Mouse (Mus musculus) liver, embryonic 12.5 days (tissue): ENCODE results near the gene Lrrc25. TPM values are rescaled to one million over a fixed set of nuclear protein-coding genes. Genes with fewer than 3 reads are reported as not detected.

Source experiments
- ATAC-seq: fragments of 200-750 bp; cut with Nextera tagmentation; 2 replicates; pipeline ENCODE4 v1.8.0; 2017; ENCODE audit warnings: moderate number of reproducible peaks, mild to moderate bottlenecking, moderate library complexity
- H3K27ac ChIP-seq: fragments of 300-500 bp; sonication (generic); 2 replicates; pipeline ENCODE4 v1.5.1; 2016; ENCODE audit warnings: mild to moderate bottlenecking
- H3K27me3 ChIP-seq: fragments of 300-500 bp; sonication (generic); replicated peaks from 2 replicates; pipeline ENCODE4 v1.6.1; 2016; ENCODE audit warnings: mild to moderate bottlenecking, moderate library complexity
- H3K36me3 ChIP-seq: fragments of 300-500 bp; sonication (generic); 2 replicates; pipeline ENCODE4 v1.6.1; 2016; ENCODE audit warnings: mild to moderate bottlenecking, moderate library complexity
- H3K4me1 ChIP-seq: fragments of 300-500 bp; sonication (generic); 2 replicates; pipeline ENCODE4 v1.6.1; 2016
- H3K4me2 ChIP-seq: fragments of 300-500 bp; sonication (generic); 2 replicates; pipeline ENCODE4 v1.6.1; 2016; ENCODE audit warnings: mild to moderate bottlenecking, moderate library complexity
- H3K4me3 ChIP-seq: fragments of 300-500 bp; sonication (generic); 2 replicates; pipeline ENCODE4 v1.5.1; 2016; ENCODE audit warnings: mild to moderate bottlenecking, moderate library complexity
- H3K9ac ChIP-seq: fragments of 300-500 bp; sonication (generic); 2 replicates; pipeline ENCODE4 v1.6.1; 2016; ENCODE audit warnings: mild to moderate bottlenecking, moderate library complexity
- H3K9me3 ChIP-seq: fragments of 300-500 bp; sonication (generic); replicated peaks from 2 replicates; pipeline ENCODE4 v1.6.1; 2016; ENCODE audit warnings: mild to moderate bottlenecking, moderate library complexity
- WGBS: fragments of 180-500 bp; shearing (Covaris S2); methylation state at CpG from one replicate; pipeline ENCODE4 v1.1.7; 2016; ENCODE audit not compliant: insufficient replicate concordance; 5-methylcytosine and 5-hydroxymethylcytosine counted together
- polyA plus RNA-seq: library from polyadenylated mRNA; unstranded; fragments of >200 nt; fragmentation: Nextera tagmentation; extraction: Ambion mirVana; gene quantifications from 2 replicates; pipeline ENCODE4 v1.2.1, GENCODE M21; 2016

Lrrc25 gene
- polyA plus RNA-seq, 1 experiment from 2014 or later: 4.6 TPM

DNA sequence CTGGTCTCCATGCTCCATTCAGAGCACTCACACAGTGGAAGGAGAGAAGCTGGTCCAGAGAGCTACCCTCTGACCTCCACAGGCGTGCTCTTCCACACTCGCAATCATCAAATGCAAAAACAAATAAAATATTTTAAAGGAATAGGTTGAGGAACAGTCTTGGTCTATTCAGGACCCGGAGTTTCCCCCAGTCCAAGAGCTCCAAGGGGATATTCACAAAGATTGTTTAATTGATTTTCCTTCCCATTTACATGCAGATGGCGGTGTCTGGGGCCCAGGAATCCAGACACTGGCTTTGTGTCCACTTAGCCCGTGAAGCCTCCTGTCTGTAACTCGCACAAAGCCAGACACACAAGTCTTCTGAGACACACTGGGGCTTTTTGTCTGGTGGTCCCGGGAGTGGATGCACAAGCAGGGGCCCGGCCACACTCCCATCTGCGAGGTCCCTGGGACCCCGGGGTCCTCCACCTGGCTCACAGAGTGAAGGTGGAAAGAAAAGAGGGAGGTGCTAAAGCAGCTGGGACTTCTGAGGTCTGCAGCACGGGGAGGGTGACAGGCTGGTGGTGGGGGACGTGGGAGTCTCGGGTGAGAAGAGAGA is 40.3 kb downstream of the Lrrc25 start:
- H3K27ac ChIP-seq: no peak overlapping the region
- H3K9ac ChIP-seq: no peak overlapping the region
- no peaks in the 10 kb centered on the region for H3K27me3 ChIP-seq
- no peak overlapping the region for H3K4me2 ChIP-seq
- no peak for ATAC-seq
- H3K4me1 ChIP-seq: peaks cover 39% of the 10 kb centered on the region
- 78% methylated on average over 13 of the region's 13 CpGs for WGBS
- no peaks in the 10 kb centered on the region for H3K9me3 ChIP-seq
- H3K36me3 ChIP-seq: peaks cover 40% of the 10 kb centered on the region
- no peak overlapping the region for H3K4me3 ChIP-seq

DNA sequence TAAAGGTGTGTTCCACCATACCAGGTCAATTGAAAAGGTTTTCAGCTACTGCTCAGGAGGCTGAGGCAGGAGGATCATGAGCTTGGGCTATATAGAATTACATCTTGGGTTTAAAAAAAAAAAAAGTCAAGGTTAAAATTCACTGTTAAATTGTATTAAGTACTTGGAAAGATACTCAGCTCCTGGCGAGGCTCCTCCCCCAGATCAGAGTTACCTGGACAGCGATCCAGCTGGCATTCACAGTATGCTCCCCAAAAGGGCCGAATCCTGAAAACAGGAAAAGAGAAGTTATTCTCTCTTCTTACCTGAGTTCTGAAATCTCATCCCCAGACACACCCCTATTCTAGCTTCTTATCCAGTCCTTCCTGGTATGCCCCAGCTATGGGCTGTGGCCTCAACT is 41.3 kb downstream of the Lrrc25 start:
- no peak for ATAC-seq
- Histone ChIP-seq H3K9me3 (no peaks in the 10 kb centered on the region), H3K9ac (no peak overlapping the region), H3K4me2 (no peak overlapping the region), H3K4me3 (no peak overlapping the region), H3K4me1 (peaks cover 44% of the 10 kb centered on the region), H3K36me3 (peaks cover 32% of the 10 kb centered on the region), H3K27ac (no peak overlapping the region), H3K27me3 (no peaks in the 10 kb centered on the region)
- 80% methylated on average over 3 of the region's 3 CpGs for WGBS

DNA sequence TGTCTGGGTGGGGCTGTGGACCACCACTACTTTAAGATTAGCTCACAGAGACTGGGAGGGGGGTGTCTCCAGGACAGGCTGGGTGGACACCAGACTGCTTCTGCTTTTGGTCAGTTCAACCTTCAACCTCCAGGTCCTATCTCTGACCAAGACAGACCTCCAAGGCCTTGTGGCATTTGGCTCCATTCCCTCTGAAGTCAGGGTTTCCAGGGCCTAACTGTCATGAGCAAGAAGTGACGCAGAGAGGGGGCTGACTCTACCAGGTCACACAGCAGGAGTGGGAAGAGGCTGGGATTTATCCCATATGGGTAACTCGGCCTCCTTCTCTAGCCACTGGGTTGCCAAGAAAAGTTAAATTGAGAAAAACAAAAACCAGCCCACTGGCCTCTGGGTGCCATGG is 41.8 kb downstream of the Lrrc25 start:
- H3K4me3 ChIP-seq: no peak overlapping the region
- H3K9ac ChIP-seq: 0 out of 2 replicates have a peak overlapping the region, but pooled peaks have one; percentile 15
- H3K27ac ChIP-seq: peak overlapping the region; percentile 10; the same call in 1 of the 2 replicates
- no peaks in the 10 kb centered on the region for H3K27me3 ChIP-seq
- no peak for ATAC-seq
- WGBS: 82% methylated on average over 2 of the region's 2 CpGs
- peak overlapping the region; percentile 91; the same call in 1 of the 2 replicates for H3K4me2 ChIP-seq
- H3K4me1 ChIP-seq: peaks cover 44% of the 10 kb centered on the region
- H3K36me3 ChIP-seq: peaks cover 28% of the 10 kb centered on the region
- no peaks in the 10 kb centered on the region for H3K9me3 ChIP-seq

DNA sequence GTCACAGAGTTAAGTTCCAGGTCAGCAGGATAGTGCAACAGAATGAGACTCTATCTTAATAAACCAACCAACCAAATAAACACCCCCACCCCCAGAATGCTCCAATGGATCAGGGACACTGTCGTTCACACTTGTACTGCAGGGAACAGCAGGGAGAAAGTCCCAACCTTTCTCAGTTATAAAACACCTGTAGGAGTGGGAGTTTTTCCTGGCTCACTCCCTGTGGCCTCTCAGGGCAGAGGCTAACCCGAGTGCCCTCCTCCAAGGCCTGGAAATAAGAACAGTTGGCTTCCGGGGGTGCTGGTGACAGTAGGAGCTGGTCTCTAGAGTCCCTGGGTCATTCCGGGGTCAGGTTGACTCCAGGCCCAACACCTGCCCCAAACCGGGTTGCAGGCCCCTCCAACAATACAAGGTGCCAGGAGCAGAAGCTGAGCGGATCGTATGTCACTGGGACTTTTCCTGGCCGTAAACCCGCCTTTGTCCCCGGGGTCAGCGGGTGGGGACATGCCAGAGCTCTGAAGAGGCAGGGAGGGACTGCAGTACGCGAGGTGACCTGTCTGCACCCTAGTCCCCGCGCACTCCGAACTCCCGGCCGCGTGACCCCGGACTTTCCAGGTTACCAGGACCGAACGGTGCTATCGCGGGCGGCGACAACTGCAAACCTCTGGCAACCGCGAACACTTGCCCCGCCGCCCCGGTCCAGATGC is 43.1 kb downstream of the Lrrc25 start:
- peaks cover 44% of the 10 kb centered on the region for H3K4me1 ChIP-seq
- peak; percentile 66 for ATAC-seq
- WGBS: 2% methylated on average over 31 of the region's 31 CpGs

DNA sequence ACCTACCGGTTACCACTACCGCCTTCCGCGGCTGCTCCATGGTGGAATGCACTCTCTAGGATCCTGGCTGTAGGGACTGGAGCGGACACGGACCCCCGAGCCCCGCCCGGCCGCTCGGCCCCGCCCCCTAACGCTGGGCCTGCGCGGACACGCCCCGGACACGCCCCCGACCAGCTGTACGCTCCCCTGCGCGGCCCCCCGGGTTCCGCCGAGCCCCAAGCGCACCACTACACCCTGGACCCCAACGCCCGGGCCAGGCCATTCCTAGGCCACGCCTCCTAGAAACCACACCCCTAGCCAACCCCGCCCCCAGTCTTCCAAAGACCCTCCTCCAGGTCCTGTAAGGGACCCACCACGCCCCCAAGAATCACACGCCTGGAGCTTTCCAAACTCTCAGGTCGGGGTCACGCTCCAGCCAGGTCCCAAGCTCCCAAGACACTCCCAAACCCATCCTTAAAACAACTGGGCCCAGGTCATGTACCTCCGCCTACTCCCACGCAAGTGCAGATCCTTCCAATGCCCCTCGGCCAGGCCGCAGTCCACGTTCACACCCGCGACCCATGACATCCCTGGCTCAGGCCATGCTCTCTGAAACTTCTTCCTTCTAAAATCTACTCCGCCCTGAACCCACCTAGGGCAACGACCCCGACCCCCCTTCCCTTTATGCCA is 43.8 kb downstream of the Lrrc25 start:
- WGBS: 1% methylated on average over 42 of the region's 44 CpGs
- peak overlapping the region; percentile 82 for H3K9ac ChIP-seq
- H3K27me3 ChIP-seq: no peaks in the 10 kb centered on the region
- peak overlapping the region; percentile 85 for H3K4me3 ChIP-seq
- H3K9me3 ChIP-seq: no peaks in the 10 kb centered on the region
- ATAC-seq: peak; percentile 93
- peaks cover 41% of the 10 kb centered on the region for H3K4me1 ChIP-seq
- H3K27ac ChIP-seq: peak overlapping the region; percentile 87
- peak overlapping the region; percentile 91 for H3K4me2 ChIP-seq
- H3K36me3 ChIP-seq: peaks cover 25% of the 10 kb centered on the region

More for the DNA sequence above, 43.1 kb downstream of the Lrrc25 start:
- H3K9ac ChIP-seq: peak overlapping the region; percentile 82
- peak overlapping the region; percentile 85 for H3K4me3 ChIP-seq
- peaks cover 28% of the 10 kb centered on the region for H3K36me3 ChIP-seq
- H3K27me3 ChIP-seq: no peaks in the 10 kb centered on the region
- no peaks in the 10 kb centered on the region for H3K9me3 ChIP-seq
- H3K27ac ChIP-seq: peak overlapping the region; percentile 87
- peak overlapping the region; percentile 91 for H3K4me2 ChIP-seq

DNA sequence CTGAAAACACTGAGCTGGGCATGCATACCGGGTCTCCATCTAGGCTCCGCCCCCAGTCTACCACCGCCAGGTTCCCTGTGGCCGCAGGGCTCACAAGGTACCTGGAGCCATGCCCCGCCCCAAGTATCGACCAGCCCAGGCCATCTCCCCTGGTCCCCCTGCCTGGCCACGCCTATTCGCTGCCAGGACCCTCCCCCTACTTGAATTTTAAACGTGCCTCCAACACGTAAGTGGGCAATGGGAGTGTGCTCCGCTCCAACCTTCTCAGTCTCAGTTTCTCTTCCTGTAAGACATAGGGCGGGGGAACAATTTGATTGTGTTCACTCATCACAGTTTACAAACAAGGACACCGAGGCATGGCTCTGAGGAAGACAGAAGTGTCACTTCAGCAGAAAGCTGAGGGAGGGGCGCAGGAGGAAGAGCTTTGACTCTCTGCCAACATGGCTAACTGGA is 44.3 kb downstream of the Lrrc25 start, which contains the start of gene Pgpep1:
Pgpep1 (minus strand) TSS at position 116 of the 453 bp plus-strand sequence.
- Histone ChIP-seq H3K36me3 (peaks cover 20% of the 10 kb centered on the region), H3K4me2 (peak within 1 kb of the TSS; percentile 91), H3K27ac (peak within 1 kb of the TSS; percentile 87), H3K4me3 (peak within 1 kb of the TSS; percentile 85), H3K4me1 (peaks cover 41% of the 10 kb centered on the region), H3K9ac (peak within 1 kb of the TSS; percentile 82), H3K9me3 (no peaks in the 10 kb centered on the region), H3K27me3 (no peaks in the 10 kb centered on the region)
- ATAC-seq: peak; percentile 50
- WGBS: 6% methylated on average over 14 of the region's 14 CpGs

DNA sequence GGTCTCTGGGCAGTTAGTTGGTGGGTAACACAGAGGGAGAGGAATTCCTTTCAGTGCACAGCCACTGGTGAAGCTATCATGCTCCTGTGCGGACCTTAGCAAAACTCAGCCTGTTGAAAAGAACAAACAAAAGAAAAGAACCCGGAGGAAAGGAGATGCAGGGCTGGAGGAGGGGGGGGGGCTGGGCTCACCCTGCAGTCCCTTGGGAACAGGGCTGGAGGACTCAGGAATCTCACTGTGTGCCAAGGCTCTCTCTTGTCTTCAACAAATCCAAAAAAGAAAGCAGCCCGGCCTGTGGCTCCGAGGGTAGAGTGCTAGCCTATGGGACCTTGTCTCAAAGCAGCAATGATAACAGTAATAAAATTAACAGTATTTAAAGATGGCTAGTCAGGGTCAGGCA is 47.7 kb downstream of the Lrrc25 start:
- whole genome bisulfite sequencing: 69% methylated on average over 4 of the region's 4 CpGs
- no peaks in the 10 kb centered on the region for H3K36me3 ChIP-seq
- H3K9ac ChIP-seq: no peak overlapping the region
- H3K9me3 ChIP-seq: no peaks in the 10 kb centered on the region
- H3K4me1 ChIP-seq: peaks cover 36% of the 10 kb centered on the region
- no peak overlapping the region for H3K4me3 ChIP-seq
- no peak overlapping the region for H3K27ac ChIP-seq
- H3K4me2 ChIP-seq: no peak overlapping the region
- H3K27me3 ChIP-seq: no peaks in the 10 kb centered on the region
- no peak for ATAC-seq

DNA sequence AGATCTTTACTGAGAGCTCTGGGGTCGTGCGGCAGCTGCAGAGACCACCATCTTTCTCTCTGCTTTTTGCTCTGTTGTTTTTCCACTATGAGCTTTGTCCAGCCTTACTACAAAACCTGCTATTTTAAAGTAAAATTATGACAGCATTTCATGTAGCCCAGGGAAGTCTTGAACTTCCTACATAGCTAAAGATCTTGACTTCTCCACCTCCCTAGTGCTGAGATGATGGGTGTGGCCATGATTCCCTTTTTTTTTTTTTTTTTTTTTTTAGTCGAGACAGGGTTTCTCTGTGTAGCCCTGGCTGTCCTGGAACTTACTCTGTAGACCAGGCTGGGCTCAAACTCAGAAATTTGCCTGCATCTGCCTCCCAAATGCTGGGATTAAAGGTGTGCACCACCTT is 48.7 kb downstream of the Lrrc25 start:
- no peaks in the 10 kb centered on the region for H3K9me3 ChIP-seq
- WGBS: 54% methylated on average over 3 of the region's 3 CpGs
- ATAC-seq: no peak

DNA sequence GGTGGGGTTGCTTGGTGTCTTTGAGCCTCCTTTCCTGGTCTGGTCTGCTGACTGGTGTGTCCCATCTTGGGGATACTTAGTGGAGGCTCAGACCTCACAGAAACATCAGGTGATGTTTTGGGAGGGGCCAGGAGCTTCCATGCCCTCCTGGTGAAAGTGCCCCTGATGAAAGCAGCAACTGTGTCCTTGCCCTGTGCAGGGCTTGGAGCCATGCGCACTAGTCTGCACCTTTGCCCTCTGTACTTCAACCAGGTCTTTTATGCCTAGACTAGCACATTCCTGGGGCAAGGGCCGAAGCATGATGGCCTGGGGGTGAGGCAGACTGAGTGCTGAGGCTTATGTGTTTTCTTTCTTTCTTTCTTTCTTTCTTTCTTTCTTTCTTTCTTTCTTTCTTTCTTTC is 49.6 kb downstream of the Lrrc25 start:
- Histone ChIP-seq H3K4me1 (peaks cover 21% of the 10 kb centered on the region), H3K4me3 (no peak overlapping the region), H3K9me3 (no peaks in the 10 kb centered on the region), H3K27me3 (no peaks in the 10 kb centered on the region), H3K4me2 (no peak overlapping the region), H3K9ac (no peak overlapping the region), H3K27ac (no peak overlapping the region; the same call in 1 of the 2 replicates), H3K36me3 (no peaks in the 10 kb centered on the region)
- WGBS: 75% methylated on average over 2 of the region's 2 CpGs
- ATAC-seq: peak; percentile 64

More for the DNA sequence above, 48.7 kb downstream of the Lrrc25 start:
- no peaks in the 10 kb centered on the region for H3K27me3 ChIP-seq
- no peak overlapping the region for H3K4me3 ChIP-seq
- no peak overlapping the region for H3K9ac ChIP-seq
- H3K27ac ChIP-seq: no peak overlapping the region
- H3K4me2 ChIP-seq: no peak overlapping the region
- peaks cover 30% of the 10 kb centered on the region for H3K4me1 ChIP-seq
- no peaks in the 10 kb centered on the region for H3K36me3 ChIP-seq

DNA sequence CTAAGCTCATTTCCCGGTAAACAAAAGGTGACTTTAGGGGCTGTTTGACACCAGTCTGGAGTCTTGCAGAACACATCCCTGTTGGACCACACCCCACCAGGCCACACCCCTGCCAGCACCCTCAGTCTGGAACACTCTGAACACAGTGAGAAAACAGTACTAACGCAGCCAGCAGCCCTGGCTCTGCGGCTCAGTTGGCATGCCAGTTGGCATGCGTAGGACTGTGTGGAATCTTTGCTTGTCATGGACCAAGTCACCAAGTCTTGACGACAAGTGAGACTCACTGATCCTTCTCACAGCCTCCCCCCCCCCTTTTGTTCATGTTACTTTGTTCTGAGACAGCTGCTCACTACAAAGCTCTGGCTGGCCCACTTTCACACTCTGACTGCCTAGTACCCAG is 51.1 kb downstream of the Lrrc25 start:
- WGBS: 68% methylated on average over 5 of the region's 5 CpGs
- H3K9me3 ChIP-seq: no peaks in the 10 kb centered on the region
- no peaks in the 10 kb centered on the region for H3K36me3 ChIP-seq
- H3K4me3 ChIP-seq: no peak overlapping the region
- no peak overlapping the region for H3K27ac ChIP-seq
- H3K4me2 ChIP-seq: no peak overlapping the region
- peaks cover 14% of the 10 kb centered on the region for H3K4me1 ChIP-seq
- ATAC-seq: peak; percentile 38; the same call in 1 of the 2 replicates
- H3K27me3 ChIP-seq: no peaks in the 10 kb centered on the region
- no peak overlapping the region for H3K9ac ChIP-seq
